ENCODE assay signal across 10 mouse cellular contexts in the genomic region with DNA sequence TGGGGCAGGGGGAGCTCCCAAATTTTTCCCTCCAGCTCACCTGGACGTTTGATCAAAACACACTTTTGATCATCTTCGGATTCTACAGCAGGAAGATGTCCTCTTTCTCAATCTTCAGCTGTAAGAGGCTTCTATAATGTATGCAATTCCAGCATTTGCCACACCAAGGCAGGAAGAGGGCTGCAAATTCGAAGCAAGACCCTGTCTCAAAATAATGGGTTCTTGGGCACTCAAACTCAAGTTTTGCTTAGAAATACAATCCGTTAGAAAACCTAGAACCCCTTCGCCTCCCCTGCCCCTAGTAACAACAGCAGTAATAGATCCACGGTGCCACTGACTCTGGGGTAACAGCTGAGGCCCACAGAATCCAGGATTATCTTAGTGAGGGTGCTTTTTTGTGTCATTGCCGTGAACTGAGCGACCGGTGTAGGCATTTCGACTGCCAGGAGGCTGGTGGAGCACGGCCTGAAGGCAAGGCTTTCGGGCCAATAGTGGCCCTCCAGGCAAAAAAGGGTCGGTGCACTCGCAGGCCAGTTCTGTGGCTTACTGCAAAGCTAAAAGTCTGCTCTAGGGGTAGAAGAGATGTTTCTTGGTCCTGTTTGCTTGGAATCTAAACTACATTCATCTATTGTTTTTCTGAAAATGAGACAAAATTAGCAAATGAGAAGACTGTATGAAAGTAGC. TPM values are rescaled to one million over a fixed set of nuclear protein-coding genes. Genes with fewer than 3 reads are reported as not detected.
DNase-seq lines count a peak whose midpoint lies in the region; ATAC-seq and TF ChIP-seq lines count a peak whose summit lies in the region.
"Had no signal": no experiment of that assay in that cellular context is flagged by ENCODE, and none has a peak within 500 bp of the region (broad histone marks: within the 10 kb centered on the region; RNA-seq: fewer than 3 reads in every experiment).

No protein-coding gene starts in this region.

- intact Hi-C loops in gastrocnemius, adult 2 months (cut with DNase I): no loop called here

- no peak for ATAC-seq in G1E (ENCODE audit: extremely low read depth, insufficient number of reproducible peaks, low FRiP score, poor library complexity, severe bottlenecking)
- no peak for ATAC-seq in hindbrain, embryonic 13.5 days (ENCODE audit: low FRiP score)
- no peak for ATAC-seq in midbrain, embryonic 12.5 days (ENCODE audit: low FRiP score, low read depth)
- ATAC-seq: CD4-positive, CD25-positive, alpha-beta regulatory T cell, adult 4 months had no signal

- no peaks in the 10 kb centered on the region for H3K27me3 ChIP-seq in G1E (ENCODE audit: insufficient read depth, low read length)
- H3K27me3 ChIP-seq in hindbrain, embryonic 13.5 days: peaks cover 19% of the 10 kb centered on the region
- peaks cover 4% of the 10 kb centered on the region; the same call in 1 of the 2 replicates for H3K27me3 ChIP-seq in midbrain, embryonic 12.5 days

- H3K9me3 ChIP-seq in G1E (replicated peaks): no peaks in the 10 kb centered on the region
- H3K9me3 ChIP-seq in hindbrain, embryonic 13.5 days: no peaks in the 10 kb centered on the region
- H3K9me3 ChIP-seq in midbrain, embryonic 12.5 days: no peaks in the 10 kb centered on the region

- no peak overlapping the region for H3K9ac ChIP-seq in hindbrain, embryonic 13.5 days
- H3K9ac ChIP-seq in midbrain, embryonic 12.5 days (replicated peaks): no peak overlapping the region

- H3K4me3 ChIP-seq in gastrocnemius, adult 2 months: peak overlapping the region; percentile 57
- H3K4me3 ChIP-seq in G1E (ENCODE audit: low read depth, low read length): peak overlapping the region; percentile 70
- peak overlapping the region; percentile 18 for H3K4me3 ChIP-seq in hindbrain, embryonic 13.5 days
- H3K4me3 ChIP-seq in midbrain, embryonic 12.5 days: peak overlapping the region; percentile 25

- H3K27ac ChIP-seq in gastrocnemius, adult 2 months: no peak overlapping the region
- H3K27ac ChIP-seq in hindbrain, embryonic 13.5 days: no peak overlapping the region
- no peak overlapping the region; the same call in 1 of the 2 replicates for H3K27ac ChIP-seq in midbrain, embryonic 12.5 days (replicated peaks)

- peaks cover 57% of the 10 kb centered on the region for H3K4me1 ChIP-seq in G1E (ENCODE audit: insufficient read depth, low read depth, low read length)
- peaks cover 13% of the 10 kb centered on the region; the same call in 1 of the 2 replicates for H3K4me1 ChIP-seq in hindbrain, embryonic 13.5 days (replicated peaks)
- H3K4me1 ChIP-seq in midbrain, embryonic 12.5 days: peaks cover 19% of the 10 kb centered on the region

- no peaks in the 10 kb centered on the region for H3K36me3 ChIP-seq in G1E (replicated peaks)
- no peaks in the 10 kb centered on the region for H3K36me3 ChIP-seq in hindbrain, embryonic 13.5 days
- H3K36me3 ChIP-seq in midbrain, embryonic 12.5 days: no peaks in the 10 kb centered on the region

- no peak for TF ChIP-seq CTCF in gastrocnemius, adult 2 months (IDR thresholded peaks at IDR 0.05)
- TF ChIP-seq CTCF in G1E (IDR thresholded peaks at IDR 0.05; ENCODE audit: low read depth, low read length): no peak

- H3K4me2 ChIP-seq in hindbrain, embryonic 13.5 days: peak overlapping the region; percentile 39
- peak overlapping the region; percentile 48 for H3K4me2 ChIP-seq in midbrain, embryonic 12.5 days (replicated peaks)

- 4% methylated on average over 14 of the region's 14 CpGs for WGBS in hindbrain, embryonic 13.5 days
- WGBS in midbrain, embryonic 12.5 days: 3% methylated on average over 14 of the region's 14 CpGs

- no peak for DNase-seq in gastrocnemius, adult 2 months
- no peak for DNase-seq in gastrocnemius, postnatal 10 days
- no peak for DNase-seq in G1E (ENCODE audit: low spot score)
- no peak for DNase-seq in adrenal gland, adult 8-10 months
- DNase-seq in cerebellum, postnatal 25 days: no peak
- DNase-seq in urinary bladder, postnatal 10 days (ENCODE audit: low spot score): no peak

RNA-seq across cellular contexts. Expression of gene Btn2a2, which starts 17.1 kb away (rescaled TPM):
- not detected for total RNA-seq in gastrocnemius, adult 2 months (2021)
- total RNA-seq in gastrocnemius, postnatal 10 days (2021): under 1 TPM in 1 of 2 experiments, not detected in 1; 0.11 TPM
- total RNA-seq in G1E (2014; fragmentation: Nextera tagmentation) (not detected in 2 replicates), G1E (2017) (0.06 and 0.22 TPM in 2 replicates)
- not detected in 2 replicates for polyA plus RNA-seq in G1E (2012)
- 0.12 TPM in 1 of 2 replicates, not detected in the other for polyA plus RNA-seq in hindbrain, embryonic 13.5 days (2015; fragmentation: Nextera tagmentation; extraction: Ambion mirVana)
- 0.10 and 0.17 TPM in 2 replicates for polyA plus RNA-seq in midbrain, embryonic 12.5 days (2016; fragmentation: Nextera tagmentation; extraction: Ambion mirVana)
- total RNA-seq in adrenal gland, adult 8-10 months (2022): not detected
- polyA plus RNA-seq: CD4-positive, CD25-positive, alpha-beta regulatory T cell, adult 4 months had no signal

RNA-seq across cellular contexts. Expression of gene Hist1h4h, which starts 25.0 kb away (rescaled TPM):
- total RNA-seq in gastrocnemius, adult 2 months (2021): 100 to 1,000 TPM; 131 to 139 TPM
- total RNA-seq in gastrocnemius, postnatal 10 days (2021): 100 to 1,000 TPM; 473 to 507 TPM
- total RNA-seq in G1E (2014; fragmentation: Nextera tagmentation) (309 and 344 TPM in 2 replicates), G1E (2017) (843 and 1,115 TPM in 2 replicates)
- 11.0 and 66.6 TPM in 2 replicates for polyA plus RNA-seq in G1E (2012)
- polyA plus RNA-seq in hindbrain, embryonic 13.5 days (2015; fragmentation: Nextera tagmentation; extraction: Ambion mirVana): 4.2 and 5.7 TPM in 2 replicates
- 4.2 and 4.4 TPM in 2 replicates for polyA plus RNA-seq in midbrain, embryonic 12.5 days (2016; fragmentation: Nextera tagmentation; extraction: Ambion mirVana)
- 100 to 1,000 TPM; 381 to 523 (median 406) TPM for total RNA-seq in adrenal gland, adult 8-10 months (2022)

RNA-seq across cellular contexts. Expression of gene Hist1h2af, which starts 27.9 kb away (rescaled TPM):
- 1 to 10 TPM in 1 of 2 experiments, not detected in 1; 2.0 TPM for total RNA-seq in gastrocnemius, adult 2 months (2021)
- 100 to 1,000 TPM; 189 to 190 TPM for total RNA-seq in gastrocnemius, postnatal 10 days (2021)
- 510 and 530 TPM in 2 replicates for total RNA-seq in G1E (2014; fragmentation: Nextera tagmentation)
- total RNA-seq in G1E (2017): 1,417 and 2,284 TPM in 2 replicates
- polyA plus RNA-seq in G1E (2012): 1,681 and 3,392 TPM in 2 replicates
- 2.4 TPM in 1 of 2 replicates, not detected in the other for polyA plus RNA-seq in hindbrain, embryonic 13.5 days (2015; fragmentation: Nextera tagmentation; extraction: Ambion mirVana)
- polyA plus RNA-seq in midbrain, embryonic 12.5 days (2016; fragmentation: Nextera tagmentation; extraction: Ambion mirVana): 7.9 and 8.4 TPM in 2 replicates
- 10 to 100 TPM in 3 of 4 experiments, 1 to 10 TPM in 1; 8.2 to 20.8 (median 16.2) TPM for total RNA-seq in adrenal gland, adult 8-10 months (2022)

RNA-seq across cellular contexts. Expression of gene Hist1h3g, which starts 29.4 kb away (rescaled TPM):
- total RNA-seq in gastrocnemius, adult 2 months (2021): not detected
- 10 to 100 TPM; 58.4 to 59.9 TPM for total RNA-seq in gastrocnemius, postnatal 10 days (2021)
- 647 and 719 TPM in 2 replicates for total RNA-seq in G1E (2014; fragmentation: Nextera tagmentation)
- total RNA-seq in G1E (2017): 217 and 302 TPM in 2 replicates
- 12.1 and 32.9 TPM in 2 replicates for polyA plus RNA-seq in G1E (2012)
- 1.8 and 3.0 TPM in 2 replicates for polyA plus RNA-seq in hindbrain, embryonic 13.5 days (2015; fragmentation: Nextera tagmentation; extraction: Ambion mirVana)
- 4.8 and 6.9 TPM in 2 replicates for polyA plus RNA-seq in midbrain, embryonic 12.5 days (2016; fragmentation: Nextera tagmentation; extraction: Ambion mirVana)
- total RNA-seq in adrenal gland, adult 8-10 months (2022): 1 to 10 TPM; 3.2 to 5.6 (median 4.7) TPM
- total RNA-seq: neutrophil, adult 5-6 weeks had no signal
- polyA plus RNA-seq: CD4-positive, CD25-positive, alpha-beta regulatory T cell, adult 4 months had no signal

RNA-seq across cellular contexts. Expression of gene Hist1h2bh, which starts 37.4 kb away (rescaled TPM):
- 1 to 10 TPM in 1 of 2 experiments, under 1 TPM in 1; 0.94 to 1.0 TPM for total RNA-seq in gastrocnemius, adult 2 months (2021)
- total RNA-seq in gastrocnemius, postnatal 10 days (2021): 10 to 100 TPM; 11.8 to 13.3 TPM
- 32.7 and 41.6 TPM in 2 replicates for total RNA-seq in G1E (2014; fragmentation: Nextera tagmentation)
- total RNA-seq in G1E (2017): 77.6 and 126 TPM in 2 replicates
- polyA plus RNA-seq in G1E (2012): 0.91 and 4.9 TPM in 2 replicates
- 0.29 TPM in 1 of 2 replicates, not detected in the other for polyA plus RNA-seq in hindbrain, embryonic 13.5 days (2015; fragmentation: Nextera tagmentation; extraction: Ambion mirVana)
- 0.56 and 0.64 TPM in 2 replicates for polyA plus RNA-seq in midbrain, embryonic 12.5 days (2016; fragmentation: Nextera tagmentation; extraction: Ambion mirVana)
- total RNA-seq in adrenal gland, adult 8-10 months (2022): 1 to 10 TPM; 2.2 to 3.4 (median 2.9) TPM

Comparison
In these comparisons a context has a peak if more than half of its experiments do, and no peak if none do; other contexts are left out.
1. RNA of gene Hist1h2af, which starts 27.9 kb away (total RNA-seq): 510 to 2,284 TPM in G1E and 189 to 190 TPM in gastrocnemius, postnatal 10 days; 8.2 to 20.8 TPM in adrenal gland, adult 8-10 months and 2.0 TPM in gastrocnemius, adult 2 months; every median in the first group is over 4 times any median in the second.
2. H3K4me3 ChIP-seq: peak in every context shown above with its lines; median percentile 70 in G1E; 57 in gastrocnemius, adult 2 months; 25 in midbrain, embryonic 12.5 days; 18 in hindbrain, embryonic 13.5 days.